Mouse (Mus musculus) neural tube, embryonic 10.5 days (tissue): ENCODE data around the gene Cpt1b.

Experiments used
- DNase-seq: peaks from one replicate; pipeline ENCODE4 v3.0.0-alpha.2; 2017; ENCODE audit warnings: low spot score; ENCODE audit errors: extremely low spot score

The Cpt1b gene

DNA sequence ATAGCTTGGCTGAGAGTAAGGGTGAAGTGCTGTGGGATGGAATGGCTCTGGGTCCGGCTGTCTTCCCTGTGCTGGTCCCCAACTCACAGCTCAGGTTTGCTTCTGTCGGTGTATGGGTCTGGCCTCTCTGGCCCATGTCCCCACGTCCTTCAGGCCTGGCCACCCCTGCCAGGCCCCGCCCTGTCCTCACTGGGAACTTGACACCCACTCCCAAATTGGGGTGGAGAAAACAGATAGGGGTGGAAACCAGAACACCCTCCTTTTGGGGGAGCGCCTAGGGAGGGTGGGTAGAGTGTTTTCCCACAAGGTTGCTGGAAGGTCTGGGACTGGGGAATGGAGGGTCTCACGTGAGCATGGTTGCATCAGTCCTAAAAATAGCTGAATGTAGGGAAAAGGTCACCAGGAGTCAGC is at the start of gene Cpt1b:
Gene Cpt1b, minus strand, starts transcription at position 153 of the 411 bp plus-strand sequence.
- no peak for DNase-seq

DNA sequence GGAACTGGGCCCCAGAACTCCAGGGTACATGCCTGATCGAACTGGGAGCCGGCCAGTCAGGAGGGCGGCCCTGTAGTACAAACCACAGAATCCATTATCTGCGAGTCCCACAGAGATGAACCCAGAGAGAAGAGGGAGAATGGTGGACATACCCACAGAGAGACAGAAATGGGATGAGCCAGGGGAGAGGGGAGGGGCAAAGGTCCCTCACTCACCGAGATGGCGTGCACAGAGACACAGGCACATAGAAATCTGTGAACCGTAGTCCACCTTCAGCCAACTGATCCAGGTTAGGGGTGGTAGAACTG is 49.6 kb upstream of the Cpt1b start:
- DNase-seq, result no peak

DNA sequence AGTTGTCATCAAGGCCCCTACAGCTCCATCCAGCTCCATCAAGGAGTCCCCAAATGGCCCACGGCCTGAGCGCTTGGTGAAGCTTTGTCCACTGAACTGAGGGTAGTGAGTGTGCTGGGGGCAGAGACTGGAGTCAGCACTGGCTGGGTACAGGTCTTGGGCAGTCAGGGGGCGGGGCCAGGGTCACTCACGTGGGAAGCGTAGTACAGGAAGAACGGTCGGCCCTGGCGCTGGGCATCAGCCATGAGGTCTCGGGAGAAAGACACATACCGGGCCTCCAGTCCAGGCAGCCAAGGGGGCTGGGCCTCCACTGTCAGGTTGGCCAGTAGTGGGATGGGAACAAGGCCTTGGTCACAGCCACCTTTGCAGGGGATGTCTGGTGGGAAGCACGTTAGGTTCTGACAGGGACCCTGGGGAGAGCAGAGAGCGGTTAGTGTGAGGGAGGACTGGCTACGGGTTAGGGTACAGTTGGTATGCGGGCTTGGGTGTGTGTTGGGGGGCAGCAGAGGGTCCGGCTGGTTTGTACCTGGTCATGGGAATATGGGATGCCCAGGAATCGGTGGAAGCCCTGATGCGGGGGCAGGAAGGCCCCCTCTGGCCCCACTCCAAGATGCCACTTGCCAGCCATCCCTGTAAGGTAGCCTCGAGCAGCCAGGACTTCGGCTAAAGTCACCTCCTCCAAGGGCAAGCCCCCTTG is 49.1 kb upstream of the Cpt1b start:
- DNase-seq, result no peak

DNA sequence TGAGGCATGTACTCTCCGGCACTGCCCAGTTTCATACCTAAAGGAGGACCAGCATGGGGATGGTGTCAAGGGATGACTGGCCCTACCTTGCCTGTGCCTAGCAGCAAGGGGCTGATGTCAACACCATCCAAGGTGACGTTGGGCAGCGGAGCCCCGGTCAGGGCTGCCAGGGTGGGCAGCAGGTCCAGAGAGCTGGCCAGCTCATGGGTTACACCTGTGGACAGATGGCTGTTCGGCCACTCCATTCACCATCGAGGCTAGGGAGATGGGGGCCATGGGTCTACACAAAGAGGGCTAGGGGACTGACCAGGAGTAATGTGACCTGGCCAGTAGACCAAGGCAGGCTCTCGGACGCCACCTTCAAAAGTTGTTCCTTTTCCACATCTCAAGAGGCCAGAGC is 48.3 kb upstream of the Cpt1b start:
- no peak for DNase-seq

DNA sequence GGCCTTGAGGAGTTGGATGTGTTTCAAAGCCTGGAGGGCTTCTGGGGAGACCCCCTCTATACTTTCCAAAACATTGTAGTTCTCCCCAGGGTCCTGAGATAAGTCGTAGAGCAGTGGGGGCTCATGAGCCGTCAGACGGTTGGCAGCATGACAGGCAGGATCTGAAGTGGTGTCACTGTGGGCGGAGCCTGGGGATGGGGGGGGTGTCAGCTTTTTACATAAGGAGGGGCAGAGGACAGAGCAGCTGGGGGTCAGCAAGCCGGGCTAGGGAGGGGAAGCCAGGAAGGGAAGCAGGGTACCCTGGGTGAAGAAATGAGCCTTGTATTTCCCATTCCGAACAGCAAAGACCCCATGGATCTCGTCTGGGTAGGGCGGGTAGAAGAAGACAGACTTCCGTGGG is 47.7 kb upstream of the Cpt1b start:
- no peak for DNase-seq

DNA sequence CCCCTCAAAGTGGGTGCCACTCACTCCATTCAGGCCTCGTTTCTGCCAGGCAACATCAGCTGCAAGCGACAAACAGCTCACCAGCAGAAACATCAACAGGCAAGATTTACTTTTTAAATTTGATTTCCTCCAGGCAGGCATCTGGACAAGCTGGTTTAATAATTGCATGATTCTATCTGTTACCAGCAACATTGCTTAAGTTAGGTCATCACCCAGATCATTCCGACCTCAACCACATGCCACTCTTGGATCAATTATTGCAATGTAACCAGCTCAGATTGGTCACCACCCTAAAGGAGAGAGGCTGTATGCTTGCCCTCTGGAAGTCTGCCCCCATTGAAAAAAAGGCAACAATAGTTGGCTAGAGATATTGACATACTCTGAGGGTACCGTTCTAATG is 45.8 kb upstream of the Cpt1b start:
- DNase-seq, result no peak

DNA sequence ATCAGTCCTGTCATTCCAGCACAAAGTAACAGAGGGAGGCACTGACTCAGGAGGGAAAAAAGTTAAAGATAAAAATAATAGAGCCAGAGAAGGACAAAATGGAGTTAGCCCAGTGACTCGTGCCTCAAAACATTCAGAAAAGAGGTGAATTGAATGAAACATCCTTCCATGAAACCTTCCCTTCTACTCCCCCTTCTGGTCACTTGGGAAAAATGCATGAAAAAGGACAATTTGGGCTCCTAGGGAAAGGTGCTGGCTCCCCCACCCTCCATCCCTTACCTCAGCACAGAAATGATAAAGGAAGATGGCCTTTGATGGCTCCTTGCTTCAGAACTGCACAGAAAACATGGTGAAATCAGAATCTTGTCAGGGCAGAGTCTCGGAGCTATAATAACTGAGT is 42.9 kb upstream of the Cpt1b start:
- DNase-seq, result no peak

GRCm38 (mm10) chr15:89465052-89465451 is 39.4 kb upstream of the Cpt1b start:
- no peak for DNase-seq

DNA sequence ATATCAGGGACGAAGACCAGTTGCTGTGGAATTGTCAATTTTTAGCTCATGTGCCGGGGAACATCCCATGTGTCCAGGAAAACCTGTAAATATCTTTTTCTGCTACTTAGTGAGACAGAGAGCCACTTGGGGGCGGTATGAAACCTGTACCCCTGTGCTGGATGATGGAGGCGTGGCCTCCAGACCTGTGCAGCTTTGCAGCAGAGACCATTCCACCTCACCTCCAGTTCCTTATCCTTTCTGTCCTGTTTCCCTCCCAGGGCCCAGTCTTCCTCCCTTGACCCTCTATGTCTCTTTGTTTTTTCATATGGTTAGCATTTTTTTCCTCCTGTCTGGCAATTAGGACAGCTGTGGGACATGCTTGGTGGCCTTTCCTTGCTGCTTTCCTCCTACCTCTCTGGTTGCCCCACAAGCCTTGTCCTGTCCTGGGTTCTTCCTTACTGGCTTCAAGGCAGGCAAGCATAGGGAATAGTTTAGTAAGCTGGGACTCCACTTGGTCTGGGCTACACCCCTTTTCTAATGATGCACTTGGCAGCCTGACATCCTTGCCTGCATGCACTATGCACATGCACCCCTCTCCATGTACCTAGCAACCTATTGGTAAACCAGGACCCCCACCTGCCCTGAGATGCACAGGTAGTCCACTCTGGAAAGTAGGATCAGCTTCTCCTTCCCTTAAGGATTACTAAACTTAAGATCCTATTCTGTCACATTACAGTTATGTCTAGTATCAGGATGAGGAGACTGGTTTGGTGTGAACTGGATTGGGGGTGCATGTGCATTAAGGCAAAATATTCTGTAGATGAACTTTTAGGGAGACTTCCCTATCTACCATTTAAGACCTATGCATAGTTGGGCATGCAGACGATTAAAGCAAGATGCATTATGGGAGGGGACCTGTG is 37.9 kb upstream of the Cpt1b start:
- no peak for DNase-seq

GRCm38 (mm10) chr15:89462176-89462575 is 36.5 kb upstream of the Cpt1b start:
- no peak for DNase-seq

GRCm38 (mm10) chr15:89461321-89461720 is 35.7 kb upstream of the Cpt1b start:
- DNase-seq, result no peak

- DNase-seq, result no peak
Measured at GRCm38 (mm10) chr15:89460298-89460697, 34.6 kb upstream of the Cpt1b start.

DNA sequence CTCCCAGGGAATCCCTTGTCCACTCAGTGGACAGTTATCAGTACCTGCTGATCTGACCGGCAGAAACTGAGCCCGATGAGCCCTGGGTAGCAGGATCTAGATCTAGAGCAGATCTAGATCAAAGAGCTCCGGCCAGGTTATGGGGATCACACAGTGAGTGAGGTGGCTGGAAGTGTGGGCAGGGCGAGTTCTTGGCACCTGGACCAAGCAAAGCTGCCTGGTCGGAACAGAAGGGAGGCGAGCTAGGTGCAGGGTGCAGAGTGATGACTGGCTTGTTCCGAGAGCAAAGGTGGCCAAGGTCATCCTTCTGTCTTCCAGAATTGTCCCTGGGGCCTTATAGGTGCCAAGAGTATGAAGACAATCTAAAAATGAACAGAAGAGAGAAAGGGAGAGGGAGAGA is 34.2 kb upstream of the Cpt1b start:
- DNase-seq, result no peak

DNA sequence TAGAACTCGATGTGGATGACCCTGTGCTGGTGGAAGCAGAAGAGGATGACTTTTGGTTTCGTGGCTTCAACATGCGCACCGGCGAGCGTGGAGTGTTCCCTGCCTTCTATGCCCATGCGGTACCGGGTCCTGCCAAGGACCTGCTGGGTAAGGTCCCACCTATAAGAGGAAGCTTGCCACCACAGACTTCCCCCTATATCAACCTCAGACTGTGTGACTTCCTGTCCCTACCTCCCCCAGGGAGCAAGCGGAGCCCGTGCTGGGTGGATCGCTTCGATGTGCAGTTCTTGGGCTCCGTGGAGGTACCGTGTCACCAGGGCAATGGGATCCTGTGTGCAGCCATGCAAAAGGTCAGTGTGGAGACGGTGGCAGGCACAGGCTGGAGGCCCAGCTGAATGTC is 33.3 kb upstream of the Cpt1b start:
- DNase-seq, result no peak

DNA sequence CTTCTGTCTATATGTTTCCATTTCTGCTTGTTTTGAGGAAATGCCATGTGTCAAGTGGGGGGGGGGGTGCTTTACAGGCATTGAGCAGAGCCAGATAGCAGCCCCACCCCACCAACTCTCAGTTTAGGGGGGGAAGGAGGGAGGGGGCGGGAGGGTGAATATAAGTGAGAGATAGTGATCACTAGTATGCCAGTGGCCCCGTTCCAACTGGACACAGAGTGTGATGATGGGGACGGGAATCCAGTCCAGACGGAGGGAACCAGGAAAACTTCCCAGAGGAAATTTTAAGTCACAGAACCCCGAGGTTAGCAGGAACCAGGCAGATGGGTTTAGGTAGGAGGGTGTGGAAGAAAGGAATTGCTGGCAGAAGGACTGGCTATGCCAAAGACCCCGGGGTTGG is 30.0 kb upstream of the Cpt1b start:
- DNase-seq, result no peak

DNA sequence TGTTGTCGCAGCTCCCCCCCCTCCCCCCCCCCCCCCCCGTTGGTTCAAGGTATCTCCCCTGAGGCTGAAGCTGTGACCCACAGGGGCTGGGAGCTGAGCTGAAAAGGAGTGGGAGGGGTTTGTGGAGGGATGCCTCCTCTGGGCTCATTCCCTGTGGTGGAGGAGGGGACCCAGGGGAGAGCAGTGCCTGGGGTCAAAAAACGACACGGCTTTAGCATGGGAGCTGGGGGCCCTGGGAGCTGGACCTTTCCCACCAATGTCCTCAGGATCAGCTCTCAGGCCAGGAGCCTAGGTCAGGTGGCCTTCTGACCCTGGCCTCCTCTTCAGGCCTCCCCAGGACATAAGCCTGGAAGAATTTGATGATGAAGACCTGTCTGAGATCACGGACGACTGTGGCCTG is 29.2 kb upstream of the Cpt1b start:
- no peak for DNase-seq

GRCm38 (mm10) chr15:89453865-89454478 is 28.3 kb upstream of the Cpt1b start, which contains the start of gene Mapk8ip2:
Gene Mapk8ip2, plus strand, starts transcription at chr15:89453913.
- peak; percentile 59 for DNase-seq

GRCm38 (mm10) chr15:89452906-89453864 is 27.5 kb upstream of the Cpt1b start:
- DNase-seq, result peak; percentile 72

DNA sequence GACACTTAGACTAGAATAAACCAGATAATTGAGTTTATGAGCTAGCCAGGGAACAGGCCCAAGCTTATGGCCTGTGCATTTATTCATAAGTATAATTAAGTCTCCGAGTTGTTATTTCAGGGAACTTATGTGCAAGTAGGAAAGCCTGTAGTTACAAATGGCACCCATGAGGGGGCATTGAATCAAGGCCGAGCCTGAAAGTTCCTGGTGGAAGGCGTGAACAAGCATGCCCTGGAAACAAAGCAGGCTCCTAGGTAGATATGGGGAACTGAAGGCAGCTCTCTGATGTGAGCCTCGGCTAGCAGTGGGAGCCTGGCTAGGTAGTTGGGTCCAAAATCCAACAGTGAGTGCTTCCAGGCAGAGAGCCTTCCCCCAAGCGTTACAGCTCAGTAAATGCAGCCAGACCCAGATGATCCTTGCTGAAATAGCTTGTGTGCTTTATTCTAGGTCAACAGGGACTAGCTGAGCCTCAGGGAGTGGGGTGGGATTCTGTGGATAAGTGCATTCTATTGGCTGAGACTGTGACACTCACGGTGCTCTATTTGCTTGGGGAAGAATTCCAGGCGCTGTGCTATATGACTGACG is 16.9 kb upstream of the Cpt1b start:
- no peak for DNase-seq

GRCm38 (mm10) chr15:89435878-89436277 is 10.2 kb upstream of the Cpt1b start:
- no peak for DNase-seq

- no peak for DNase-seq
Measured at GRCm38 (mm10) chr15:89434136-89434535, 8.5 kb upstream of the Cpt1b start.
